Mouse (Mus musculus) heart, embryonic 15.5 days (tissue): ENCODE results near the gene Satb2. TPM values are rescaled to one million over a fixed set of nuclear protein-coding genes. Genes with fewer than 3 reads are reported as not detected.

Experiments
- ATAC-seq: fragments of 200-750 bp; cut with Nextera tagmentation; replicated peaks from 2 replicates; pipeline ENCODE4 v1.8.0; 2017; ENCODE audit warnings: low read depth, moderate TSS enrichment; ENCODE audit not compliant: insufficient number of reproducible peaks, insufficient read depth, low FRiP score
- H3K27ac ChIP-seq: fragments of 300-500 bp; sonication (generic); 2 replicates; pipeline ENCODE4 v1.5.1; 2015; ENCODE audit warnings: mild to moderate bottlenecking, inconsistent platforms
- H3K27me3 ChIP-seq: fragments of 300-500 bp; sonication (generic); 2 replicates; pipeline ENCODE4 v1.6.1; 2015; ENCODE audit warnings: inconsistent platforms
- H3K36me3 ChIP-seq: fragments of 300-500 bp; sonication (generic); 2 replicates; pipeline ENCODE4 v1.6.1; 2015; ENCODE audit warnings: mild to moderate bottlenecking, inconsistent platforms
- H3K4me1 ChIP-seq: fragments of 300-500 bp; sonication (generic); replicated peaks from 2 replicates; pipeline ENCODE4 v1.6.1; 2015; ENCODE audit warnings: inconsistent platforms
- H3K4me2 ChIP-seq: fragments of 300-500 bp; sonication (generic); 2 replicates; pipeline ENCODE4 v1.6.1; 2015; ENCODE audit warnings: inconsistent platforms, mild to moderate bottlenecking, moderate library complexity
- H3K4me3 ChIP-seq: fragments of 300-500 bp; sonication (generic); 2 replicates; pipeline ENCODE4 v1.5.1; 2015; ENCODE audit warnings: mild to moderate bottlenecking, inconsistent platforms
- H3K9ac ChIP-seq: fragments of 300-500 bp; sonication (generic); 2 replicates; pipeline ENCODE4 v1.6.1; 2015; ENCODE audit warnings: mild to moderate bottlenecking, inconsistent platforms
- H3K9me3 ChIP-seq: fragments of 300-500 bp; sonication (generic); replicated peaks from 2 replicates; pipeline ENCODE4 v1.6.1; 2016; ENCODE audit warnings: inconsistent platforms
- WGBS: fragments of 180-500 bp; shearing (Covaris S2); methylation state at CpG from one replicate; pipeline ENCODE4 v1.1.7; 2015; ENCODE audit warnings: mixed read lengths; 5-methylcytosine and 5-hydroxymethylcytosine counted together
- microRNA-seq: library from miRNA; unstranded; fragments of <30 nt; microRNA quantifications from one replicate; pipeline ENCODE4, GENCODE M21; 2016
- polyA plus RNA-seq: library from polyadenylated mRNA; unstranded; fragments of >200 nt; fragmentation: Nextera tagmentation; extraction: Ambion mirVana; gene quantifications from 2 replicates; pipeline ENCODE4 v1.2.1, GENCODE M21; 2015

Satb2 gene
- polyA plus RNA-seq, 1 experiment from 2014 or later, result 0.10 TPM

GRCm38 (mm10) chr1:56750693-56751092 lies 227.8 kb downstream of the Satb2 start:
- WGBS, result 81% methylated on average over 2 of the region's 2 CpGs
- H3K27ac ChIP-seq, result no peak overlapping the region
- no peak for ATAC-seq
- no peak overlapping the region for H3K4me3 ChIP-seq
- no peak overlapping the region for H3K9ac ChIP-seq
- no peaks in the 10 kb centered on the region for H3K4me1 ChIP-seq
- H3K9me3 ChIP-seq, result no peaks in the 10 kb centered on the region
- no peak overlapping the region for H3K4me2 ChIP-seq
- no peaks in the 10 kb centered on the region for H3K36me3 ChIP-seq
- no peaks in the 10 kb centered on the region for H3K27me3 ChIP-seq

- 79% methylated on average over 16 of the region's 16 CpGs for WGBS
These were observed 228.7 kb downstream of the Satb2 start for GRCm38 (mm10) chr1:56749629-56750311.

GRCm38 (mm10) chr1:56748876-56749493 lies 229.5 kb downstream of the Satb2 start:
- H3K9ac ChIP-seq, result no peak overlapping the region
- H3K27me3 ChIP-seq, result no peaks in the 10 kb centered on the region
- no peak for ATAC-seq
- no peaks in the 10 kb centered on the region for H3K4me1 ChIP-seq
- H3K4me3 ChIP-seq, result no peak overlapping the region
- no peak overlapping the region for H3K27ac ChIP-seq
- 82% methylated on average over 11 of the region's 11 CpGs for WGBS
- no peaks in the 10 kb centered on the region for H3K36me3 ChIP-seq
- no peaks in the 10 kb centered on the region for H3K9me3 ChIP-seq
- no peak overlapping the region for H3K4me2 ChIP-seq

More at GRCm38 (mm10) chr1:56749629-56750311, 228.7 kb downstream of the Satb2 start:
- Histone ChIP-seq H3K4me2 (no peak overlapping the region), H3K36me3 (no peaks in the 10 kb centered on the region), H3K9me3 (no peaks in the 10 kb centered on the region), H3K4me1 (no peaks in the 10 kb centered on the region), H3K27ac (no peak overlapping the region), H3K27me3 (no peaks in the 10 kb centered on the region), H3K4me3 (no peak overlapping the region), H3K9ac (no peak overlapping the region)
- no peak for ATAC-seq

Small RNA genes within 50 kb of the gene (microRNA-seq; reads per million reads assigned to microRNA genes)
- gene Gm23943, result not detected
